In the genomic region with DNA sequence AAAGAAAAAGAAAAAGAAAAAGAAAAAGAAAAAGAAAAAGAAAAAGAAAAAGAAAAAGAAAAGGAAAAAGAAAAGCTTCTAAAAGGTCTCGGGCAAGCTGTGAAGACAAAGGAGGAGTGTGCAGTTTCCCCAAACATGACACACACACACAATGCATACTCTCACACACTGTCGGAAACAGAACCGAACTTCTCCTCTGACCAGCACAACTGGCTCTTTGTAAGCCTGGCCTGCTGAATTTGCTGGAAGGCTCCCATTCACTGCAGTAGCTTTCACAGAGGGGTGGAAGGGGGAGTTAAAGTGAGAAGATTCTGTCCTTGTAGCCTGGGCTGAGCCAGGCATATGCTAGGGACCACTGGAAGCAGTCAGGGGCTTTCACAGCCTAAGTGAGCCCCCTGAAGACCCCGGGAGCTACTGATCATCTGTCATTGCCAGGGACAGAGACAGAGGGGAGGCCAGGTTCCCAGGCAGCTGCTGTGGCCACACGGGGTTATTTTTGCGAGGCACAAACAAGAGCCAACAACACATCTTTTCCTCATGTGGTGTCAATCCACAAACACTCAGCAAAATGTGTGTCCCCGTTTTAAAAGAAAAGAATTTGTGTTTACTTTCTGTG, we compare ENCODE assay signal across 17 mouse cellular contexts. TPM values are rescaled to one million over a fixed set of nuclear protein-coding genes. Genes with fewer than 3 reads are reported as not detected.
DNase-seq lines count a peak whose midpoint lies in the region; ATAC-seq and TF ChIP-seq lines count a peak whose summit lies in the region.
"Had no signal": no experiment of that assay in that cellular context is flagged by ENCODE, and none has a peak within 500 bp of the region (broad histone marks: within the 10 kb centered on the region; RNA-seq: fewer than 3 reads in every experiment).

No protein-coding gene starts in this region.

- TF ChIP-seq CTCF in midbrain, postnatal 0 days (IDR thresholded peaks at IDR 0.05), result no peak
- TF ChIP-seq CTCF in gastrocnemius, adult 2 months (IDR thresholded peaks at IDR 0.05), result no peak

- no peaks in the 10 kb centered on the region for H3K27me3 ChIP-seq in midbrain, postnatal 0 days (ENCODE audit: insufficient read depth, low read length)
- H3K27me3 ChIP-seq in midbrain, embryonic 15.5 days (replicated peaks), result no peaks in the 10 kb centered on the region
- no peaks in the 10 kb centered on the region for H3K27me3 ChIP-seq in hindbrain, embryonic 12.5 days
- H3K27me3 ChIP-seq in neural tube, embryonic 11.5 days (ENCODE audit: control insufficient read depth, insufficient read depth, low read length), result no peaks in the 10 kb centered on the region
- H3K27me3 ChIP-seq: intestine, embryonic 15.5 days; stomach, embryonic 15.5 days had no signal

- peak; percentile 33 for DNase-seq in layer of hippocampus, adult 11-12 months (ENCODE audit: low spot score)
- DNase-seq in layer of hippocampus, adult 9-10 months (ENCODE audit: low spot score), result no peak
- DNase-seq in midbrain, postnatal 0 days (ENCODE audit: low spot score), result peak; percentile 56
- peak; percentile 41 for DNase-seq in neural tube, embryonic 11.5 days (ENCODE audit: low spot score)
- no peak for DNase-seq in kidney, postnatal 25 days
- no peak for DNase-seq in gastrocnemius, adult 2 months
- DNase-seq: cerebellum, adult 11 months; heart, postnatal 10 days; kidney, postnatal 14 days; thymus, postnatal 25 days had no signal

- 56% methylated on average over 7 of the region's 7 CpGs for WGBS in midbrain, postnatal 0 days
- WGBS in midbrain, embryonic 15.5 days, result 62% methylated on average over 7 of the region's 7 CpGs
- 33% methylated on average over 7 of the region's 7 CpGs for WGBS in hindbrain, embryonic 12.5 days
- 48% methylated on average over 7 of the region's 7 CpGs for WGBS in neural tube, embryonic 11.5 days

- no peak overlapping the region for H3K4me2 ChIP-seq in midbrain, postnatal 0 days (ENCODE audit: low read depth, low read length, poor library complexity, severe bottlenecking)
- no peak overlapping the region for H3K4me2 ChIP-seq in midbrain, embryonic 15.5 days
- H3K4me2 ChIP-seq in hindbrain, embryonic 12.5 days (replicated peaks), result no peak overlapping the region
- no peak overlapping the region for H3K4me2 ChIP-seq in neural tube, embryonic 11.5 days (ENCODE audit: low read depth)
- H3K4me2 ChIP-seq: intestine, embryonic 15.5 days; liver, embryonic 11.5 days; stomach, embryonic 15.5 days had no signal

- no peak for ATAC-seq in midbrain, postnatal 0 days (ENCODE audit: low FRiP score)
- no peak for ATAC-seq in midbrain, embryonic 15.5 days (replicated peaks)
- ATAC-seq in hindbrain, embryonic 12.5 days (ENCODE audit: low FRiP score), result no peak
- no peak for ATAC-seq in neural tube, embryonic 11.5 days (ENCODE audit: insufficient read depth, low FRiP score, low TSS enrichment)
- ATAC-seq: intestine, embryonic 15.5 days had no signal

- no peaks in the 10 kb centered on the region for H3K36me3 ChIP-seq in midbrain, postnatal 0 days (ENCODE audit: insufficient read depth, low read length)
- no peaks in the 10 kb centered on the region for H3K36me3 ChIP-seq in midbrain, embryonic 15.5 days (replicated peaks)
- H3K36me3 ChIP-seq in hindbrain, embryonic 12.5 days, result no peaks in the 10 kb centered on the region
- no peaks in the 10 kb centered on the region for H3K36me3 ChIP-seq in neural tube, embryonic 11.5 days (ENCODE audit: control insufficient read depth, insufficient read depth, low read length)
- H3K36me3 ChIP-seq: G1E; intestine, embryonic 15.5 days; stomach, embryonic 15.5 days had no signal

- H3K4me3 ChIP-seq in midbrain, postnatal 0 days (ENCODE audit: low read depth, low read length), result no peak overlapping the region
- H3K4me3 ChIP-seq in midbrain, embryonic 15.5 days, result no peak overlapping the region
- H3K4me3 ChIP-seq in hindbrain, embryonic 12.5 days, result no peak overlapping the region
- no peak overlapping the region for H3K4me3 ChIP-seq in neural tube, embryonic 11.5 days (ENCODE audit: low read depth, low read length)
- H3K4me3 ChIP-seq in gastrocnemius, adult 2 months, result no peak overlapping the region
- H3K4me3 ChIP-seq: intestine, embryonic 15.5 days; myocyte; stomach, embryonic 15.5 days had no signal

- H3K9me3 ChIP-seq in midbrain, postnatal 0 days (ENCODE audit: low read length), result no peaks in the 10 kb centered on the region
- no peaks in the 10 kb centered on the region for H3K9me3 ChIP-seq in midbrain, embryonic 15.5 days
- H3K9me3 ChIP-seq in hindbrain, embryonic 12.5 days (replicated peaks), result no peaks in the 10 kb centered on the region
- H3K9me3 ChIP-seq in neural tube, embryonic 11.5 days (ENCODE audit: control insufficient read depth, low read length), result no peaks in the 10 kb centered on the region
- H3K9me3 ChIP-seq: G1E; intestine, embryonic 15.5 days; stomach, embryonic 15.5 days had no signal

- no peaks in the 10 kb centered on the region for H3K4me1 ChIP-seq in midbrain, postnatal 0 days (ENCODE audit: insufficient read depth, low read length)
- H3K4me1 ChIP-seq in midbrain, embryonic 15.5 days, result peaks cover 12% of the 10 kb centered on the region
- peaks cover 22% of the 10 kb centered on the region for H3K4me1 ChIP-seq in hindbrain, embryonic 12.5 days
- H3K4me1 ChIP-seq in neural tube, embryonic 11.5 days (ENCODE audit: control insufficient read depth, insufficient read depth, low read length), result peaks cover 2% of the 10 kb centered on the region; the same call in 1 of the 2 replicates

- no peak overlapping the region for H3K9ac ChIP-seq in midbrain, postnatal 0 days (replicated peaks; ENCODE audit: low read length, poor library complexity, severe bottlenecking)
- no peak overlapping the region for H3K9ac ChIP-seq in midbrain, embryonic 15.5 days
- H3K9ac ChIP-seq in hindbrain, embryonic 12.5 days, result no peak overlapping the region
- no peak overlapping the region for H3K9ac ChIP-seq in neural tube, embryonic 11.5 days (ENCODE audit: low read length)
- H3K9ac ChIP-seq: intestine, embryonic 15.5 days; stomach, embryonic 15.5 days had no signal

- intact Hi-C loops in gastrocnemius, adult 2 months (cut with DNase I), result no loop called here

- no peak overlapping the region for H3K27ac ChIP-seq in midbrain, postnatal 0 days (ENCODE audit: low read depth, low read length)
- H3K27ac ChIP-seq in midbrain, embryonic 15.5 days, result no peak overlapping the region
- H3K27ac ChIP-seq in hindbrain, embryonic 12.5 days, result peak overlapping the region; percentile 57; the same call in 1 of the 2 replicates
- peak overlapping the region; percentile 39 for H3K27ac ChIP-seq in neural tube, embryonic 11.5 days (ENCODE audit: low read depth, low read length)
- H3K27ac ChIP-seq in gastrocnemius, adult 2 months, result no peak overlapping the region
- H3K27ac ChIP-seq: intestine, embryonic 15.5 days; stomach, embryonic 15.5 days had no signal

RNA-seq across cellular contexts. Expression of a gene that starts 33.8 kb away (rescaled TPM):
- total RNA-seq in midbrain, postnatal 0 days (2014; rRNA removed), result 11.5 and 22.3 TPM in 2 replicates
- 5.6 and 6.5 TPM in 2 replicates for polyA plus RNA-seq in midbrain, postnatal 0 days (2015; fragmentation: Nextera tagmentation; extraction: Ambion mirVana)
- polyA plus RNA-seq in midbrain, embryonic 15.5 days (2015; fragmentation: Nextera tagmentation; extraction: Ambion mirVana), result 6.9 and 8.5 TPM in 2 replicates
- 15.3 and 18.0 TPM in 2 replicates for polyA plus RNA-seq in hindbrain, embryonic 12.5 days (2016; fragmentation: Nextera tagmentation; extraction: Ambion mirVana)
- 14.9 and 18.7 TPM in 2 replicates for polyA plus RNA-seq in neural tube, embryonic 11.5 days (2014; fragmentation: Nextera tagmentation; extraction: Ambion mirVana)
- total RNA-seq in gastrocnemius, adult 2 months (2021), result 10 to 100 TPM; 15.0 to 17.6 TPM
- polyA plus RNA-seq: G1E had no signal

Comparison
In these comparisons a context has a peak if more than half of its experiments do, and no peak if none do; other contexts are left out.
1. DNase-seq: peak in layer of hippocampus, adult 11-12 months (single experiment), midbrain, postnatal 0 days (single experiment) and neural tube, embryonic 11.5 days (single experiment); none in layer of hippocampus, adult 9-10 months (single experiment), kidney, postnatal 25 days (0 of 2) and gastrocnemius, adult 2 months (single experiment).
2. H3K27ac ChIP-seq: peak in hindbrain, embryonic 12.5 days (single experiment) and neural tube, embryonic 11.5 days (single experiment); none in midbrain, postnatal 0 days (single experiment), midbrain, embryonic 15.5 days (single experiment) and gastrocnemius, adult 2 months (single experiment).